Mouse (Mus musculus) heart, postnatal 36 days (tissue): Measurements from ENCODE around the gene Tlr9. TPM values are rescaled to one million over a fixed set of nuclear protein-coding genes. Genes with fewer than 3 reads are reported as not detected.

Experiments
- DNase-seq, 2 experiments: peaks; one replicate each; pipeline ENCODE4 v3.0.0; 2021 to 2022
- intact Hi-C: fragments of 180-260 bp; cut with DNase I; formaldehyde crosslinking; loops from one replicate; pipeline ENCODE4 v1.15.1; 2025
- microRNA-seq, 2 experiments: library from miRNA; unstranded; fragments of <30 nt; microRNA quantifications; one replicate each; pipeline ENCODE4 v1.2.0; 2021; ENCODE audit warnings: borderline number of aligned reads in 2 of 2
- total RNA-seq, 2 experiments: library from RNA; stranded (reverse); gene quantifications; 2 replicates each; pipeline ENCODE4 v1.2.3; 2021

The Tlr9 gene
- total RNA-seq, 2 experiments from 2014 or later: 0.47 to 1.1 TPM

DNA sequence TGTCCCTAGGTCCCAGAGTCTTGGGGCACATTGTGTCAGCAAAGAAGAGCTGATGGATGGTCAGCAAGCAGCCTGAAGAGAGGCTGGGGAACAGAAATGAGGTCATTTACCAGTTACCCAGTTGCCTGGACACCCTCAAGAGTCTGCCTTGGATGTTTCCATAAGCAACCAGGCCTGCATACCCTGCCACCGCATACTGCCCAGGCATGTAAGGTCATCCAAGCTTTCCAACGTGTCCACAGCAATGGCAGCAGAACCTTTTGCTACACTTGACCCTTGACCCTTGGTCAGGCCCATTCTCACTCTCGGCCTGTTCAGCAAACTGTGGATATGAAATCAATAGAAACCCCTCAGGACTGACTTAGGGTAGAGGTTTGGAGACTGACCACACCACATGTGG is 39.1 kb downstream of the Tlr9 start:
- DNase-seq: no peak
- intact Hi-C loops: no loop called here

DNA sequence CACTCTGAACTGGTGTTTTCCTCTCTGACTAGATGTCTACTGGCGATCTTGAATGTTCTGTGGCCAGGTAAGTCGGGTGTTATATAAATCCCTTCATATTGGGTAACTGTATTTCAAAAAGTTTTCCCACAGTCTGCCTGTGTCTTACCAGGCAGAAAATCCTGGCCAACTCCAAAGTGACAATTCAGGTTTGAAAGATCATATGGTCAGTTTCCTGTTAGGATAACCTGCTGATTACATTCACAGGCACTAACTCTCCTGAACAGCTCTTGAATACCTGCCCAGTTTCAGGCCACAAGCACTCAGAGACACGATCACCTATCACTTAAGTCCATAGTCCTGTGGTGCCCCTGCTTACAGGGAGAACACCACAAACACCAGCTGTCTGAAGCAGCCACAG is 39.7 kb downstream of the Tlr9 start:
- intact Hi-C loops: no loop called here
- DNase-seq: no peak

DNA sequence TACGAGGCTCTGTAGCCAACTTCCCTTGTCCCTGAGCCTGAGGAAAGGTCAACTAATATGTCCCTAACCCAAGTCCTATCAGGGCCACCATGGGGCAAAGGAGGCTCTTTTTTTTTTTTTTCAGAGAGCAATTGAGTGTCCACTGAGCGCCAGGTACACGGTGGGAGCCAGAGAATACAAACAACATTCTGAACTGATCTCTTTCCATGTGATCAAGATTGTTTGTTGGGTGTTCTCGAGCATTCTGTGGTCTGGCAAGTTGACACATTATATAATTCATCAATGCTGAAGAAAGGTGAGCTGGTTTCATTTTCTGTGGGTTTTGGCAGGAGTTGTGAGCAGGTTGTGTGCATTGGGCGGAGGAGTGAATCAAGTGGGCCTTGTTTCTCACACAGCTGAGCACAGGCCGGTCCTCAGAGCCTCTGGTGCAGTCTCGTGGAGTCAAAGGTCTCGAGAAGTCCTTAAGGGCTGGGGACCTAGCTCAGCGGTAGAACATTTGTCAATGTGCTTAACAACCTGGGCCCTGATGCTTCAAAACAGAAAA is 41.1 kb downstream of the Tlr9 start:
- intact Hi-C loops: no loop called here

DNA sequence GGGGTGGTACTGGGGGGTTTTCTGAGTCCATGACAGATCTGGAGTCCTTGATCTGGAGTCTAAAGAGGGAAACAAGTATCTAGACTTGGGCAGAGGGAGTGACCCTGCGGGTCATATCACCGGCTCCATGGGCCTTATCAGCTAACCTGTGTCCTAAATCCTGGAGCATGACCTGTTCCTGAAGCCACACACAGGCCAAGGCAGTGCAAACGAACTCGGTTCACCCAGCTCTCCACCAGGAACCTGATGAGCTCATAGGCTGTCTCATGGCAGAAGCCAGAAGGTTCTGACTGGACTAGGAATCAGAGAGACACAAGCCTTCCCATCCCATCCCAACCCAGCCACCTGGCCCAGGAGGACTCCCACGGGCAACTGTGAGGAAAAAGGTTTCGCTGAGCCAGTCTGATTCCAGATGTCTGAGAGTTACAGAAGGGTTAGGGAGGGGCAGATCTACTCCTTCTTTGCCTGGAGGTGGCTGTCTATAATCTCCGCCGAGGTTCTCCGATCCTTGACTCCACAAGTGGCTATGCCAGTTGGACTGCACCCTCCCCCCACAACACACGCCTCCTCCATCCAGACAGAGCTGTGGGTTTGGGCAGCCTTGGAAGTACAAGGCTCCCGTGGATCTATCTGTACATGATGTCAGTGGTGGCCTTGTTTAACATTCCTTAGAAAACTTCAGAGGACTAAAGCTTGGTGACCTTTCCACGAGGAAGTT is 43.1 kb downstream of the Tlr9 start:
- intact Hi-C loops: no loop called here
- DNase-seq: no peak

More for the DNA sequence above, 41.1 kb downstream of the Tlr9 start:
- no peak for DNase-seq

DNA sequence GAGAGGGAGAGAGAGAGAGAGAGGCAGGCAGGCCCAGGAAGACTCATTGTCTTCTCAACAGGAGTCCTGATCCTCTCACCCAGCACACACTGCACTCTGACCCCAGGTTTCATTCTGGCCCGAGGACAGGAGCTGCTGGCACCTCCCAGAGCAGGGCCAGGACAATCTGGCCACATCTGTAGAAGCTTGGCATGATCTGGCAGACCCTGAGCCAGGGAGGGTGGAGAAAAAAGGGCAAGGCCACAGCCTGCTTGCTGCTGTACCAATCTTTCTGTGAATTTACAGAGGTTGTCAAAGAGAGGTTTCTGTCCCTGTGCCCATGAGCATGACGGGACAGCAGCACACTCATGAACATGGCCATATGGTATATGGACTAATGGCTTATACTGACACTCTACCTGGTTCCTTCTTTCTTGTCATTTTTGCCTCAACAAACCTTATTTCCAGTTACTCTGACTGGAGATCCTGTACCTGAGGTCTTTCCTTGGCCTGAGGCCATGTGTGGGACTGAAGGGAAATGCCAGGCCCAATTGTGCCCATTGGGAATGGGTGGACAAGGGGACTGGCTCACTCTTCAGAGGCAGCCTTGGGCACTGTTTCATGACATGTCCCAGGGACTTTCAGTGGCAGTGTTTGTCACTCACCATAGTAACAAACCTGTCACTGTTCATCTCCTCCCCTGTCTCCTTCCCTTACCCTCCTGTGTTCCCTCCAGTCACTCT is 44.7 kb downstream of the Tlr9 start:
- DNase-seq: no peak
- intact Hi-C loops: no loop called here

DNA sequence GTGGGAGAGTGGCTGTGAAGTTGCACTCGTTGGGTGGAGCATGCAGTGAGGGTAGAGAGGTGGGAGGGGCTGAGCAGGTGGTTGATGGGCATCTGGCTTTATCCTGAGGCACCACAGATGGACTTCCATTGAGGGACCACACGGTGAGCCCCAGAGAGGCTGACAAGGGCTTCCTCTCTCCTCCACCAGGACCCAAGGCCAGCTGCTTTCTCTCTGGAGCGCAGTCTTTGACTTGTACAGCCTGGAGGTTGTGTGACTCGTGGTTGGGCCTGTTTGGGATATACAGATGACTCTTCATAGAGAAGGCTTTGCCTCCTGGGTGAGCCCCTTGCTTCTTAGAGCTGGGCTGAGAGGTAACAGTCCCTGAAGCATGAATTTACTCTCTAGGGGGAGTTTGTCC is 46.0 kb downstream of the Tlr9 start:
- intact Hi-C loops: no loop called here
- no peak for DNase-seq

DNA sequence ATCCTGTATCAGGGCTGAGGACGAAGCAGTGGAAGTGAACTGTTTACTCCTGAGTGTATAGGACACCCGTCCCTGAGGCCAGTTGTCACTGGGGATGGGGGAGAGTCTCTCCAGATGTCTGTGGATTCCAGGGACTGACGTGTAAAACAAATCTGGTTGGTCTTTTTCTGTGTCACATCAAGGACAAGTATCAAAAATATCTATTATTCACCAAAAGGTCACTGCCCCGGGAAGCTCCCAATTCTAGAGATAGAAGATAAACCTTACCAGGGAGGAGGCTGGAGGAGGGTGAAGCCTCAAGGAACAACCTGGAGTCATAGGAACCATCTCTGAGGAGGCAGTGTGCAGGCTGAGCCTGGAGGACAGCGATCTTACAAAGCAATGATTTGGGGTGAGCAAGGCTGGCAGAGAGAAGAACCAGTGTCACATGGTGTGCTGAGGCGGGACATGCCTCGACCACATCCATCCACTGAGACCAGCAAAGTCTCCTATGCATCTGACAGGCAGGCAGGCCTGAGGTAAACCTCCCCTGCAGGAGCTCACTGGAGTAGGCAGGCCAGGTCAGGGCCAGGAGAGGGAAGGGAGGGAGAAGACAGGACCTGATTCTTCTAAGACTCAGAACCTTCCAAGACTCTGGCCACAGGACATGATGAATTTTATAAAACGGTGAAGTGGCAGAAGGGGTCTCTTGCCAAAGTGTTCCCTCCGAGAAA is 46.8 kb downstream of the Tlr9 start:
- DNase-seq: no peak
- intact Hi-C loops: no loop called here

DNA sequence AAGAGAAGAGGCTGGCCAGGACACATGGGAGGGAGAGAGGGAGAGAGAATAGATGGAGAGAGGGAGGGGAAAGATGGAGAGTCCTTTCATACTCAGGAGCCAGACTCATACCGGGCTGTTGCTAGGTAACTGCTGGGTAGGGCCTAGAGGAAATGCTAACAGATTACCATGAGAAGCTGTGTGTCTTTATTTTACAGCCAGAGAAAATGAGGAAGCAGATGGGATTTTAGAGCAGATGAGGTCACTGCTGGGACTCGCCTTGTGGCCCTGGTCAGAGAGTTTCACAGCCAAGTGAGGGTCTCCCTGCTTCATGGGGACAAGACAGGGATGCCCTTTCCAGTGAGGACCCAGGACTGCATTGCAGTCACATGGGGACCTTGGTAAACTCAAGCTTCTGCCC is 47.5 kb downstream of the Tlr9 start:
- intact Hi-C loops: no loop called here
- DNase-seq: no peak

DNA sequence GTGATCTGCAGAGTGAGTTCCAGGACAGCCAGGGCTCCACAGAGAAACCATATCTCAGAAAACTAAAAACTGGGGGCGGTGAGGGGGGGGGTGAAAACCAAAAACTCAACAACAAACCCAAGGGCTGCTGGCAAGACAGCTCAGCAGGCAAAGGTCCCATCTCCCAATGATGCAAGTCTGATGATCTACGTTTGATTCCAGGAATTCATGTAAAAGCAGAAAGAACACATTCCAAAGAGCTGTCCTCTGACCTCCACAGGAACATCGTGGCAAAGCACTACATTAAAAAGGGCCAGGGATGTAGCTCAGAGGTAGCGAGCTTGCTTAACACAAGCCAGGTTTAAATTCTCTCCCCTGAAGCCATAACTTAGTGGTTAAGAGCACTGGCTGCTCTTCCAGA is 48.3 kb downstream of the Tlr9 start:
- intact Hi-C loops: no loop called here
- DNase-seq: no peak

DNA sequence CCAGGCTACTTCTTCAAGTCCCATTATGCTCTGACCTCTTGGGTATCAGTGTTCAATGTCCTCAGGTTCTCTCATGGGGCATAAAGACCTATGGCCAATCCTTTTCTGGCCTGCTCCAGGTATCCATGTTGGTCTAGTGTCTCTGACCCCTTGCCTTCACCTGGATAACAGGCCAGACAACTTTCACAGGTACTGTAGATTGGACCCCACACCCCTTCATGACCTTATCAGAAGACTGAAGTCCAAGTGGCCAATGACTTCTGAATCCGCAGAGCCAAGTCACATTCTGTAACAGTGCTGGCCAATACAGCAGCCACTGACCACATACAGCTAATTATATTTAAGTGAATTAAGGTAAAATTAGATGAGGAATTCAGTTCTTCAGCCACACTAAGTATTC is 49.9 kb downstream of the Tlr9 start:
- intact Hi-C loops: no loop called here
- DNase-seq: no peak

DNA sequence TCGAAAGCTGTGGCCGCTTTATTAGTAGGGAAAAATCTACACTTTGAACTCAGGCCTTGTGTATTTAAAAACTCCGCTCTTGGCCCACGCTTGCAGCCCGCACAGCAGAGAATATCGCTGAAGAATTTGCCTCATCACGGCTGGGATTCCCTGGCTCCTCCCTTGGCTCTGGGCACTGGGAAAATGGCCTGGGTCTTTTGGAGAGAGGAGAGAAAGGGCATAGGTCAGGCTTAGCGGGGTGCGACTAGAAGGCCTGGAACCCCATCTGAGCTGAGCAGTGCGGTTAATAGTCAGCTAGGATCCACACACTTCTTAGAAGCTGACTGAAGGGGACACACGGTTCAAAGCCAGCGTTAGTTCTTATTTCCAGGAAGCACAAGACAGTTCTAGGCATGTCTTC is 50.9 kb downstream of the Tlr9 start:
- intact Hi-C loops: no loop called here

DNA sequence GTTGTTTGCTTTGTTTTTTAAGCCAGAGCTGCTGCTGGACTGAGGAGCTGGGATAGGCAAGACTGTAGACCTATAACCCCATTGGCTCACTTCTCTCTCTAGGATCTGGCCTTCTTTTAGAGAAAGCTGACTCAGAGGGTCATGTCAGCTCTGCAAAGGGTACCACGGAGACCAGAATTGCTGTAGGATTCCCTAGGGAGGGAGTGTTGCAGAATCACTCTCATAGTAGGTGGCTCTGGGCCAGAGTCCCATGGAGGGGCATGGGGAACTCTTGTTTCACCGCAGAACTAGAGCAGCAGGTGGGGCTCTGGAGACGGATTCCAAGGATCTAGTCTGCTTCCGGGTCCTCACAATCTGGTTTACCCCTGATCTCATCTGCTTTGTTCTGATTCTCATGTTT is 51.4 kb downstream of the Tlr9 start:
- intact Hi-C loops: no loop called here
- no peak for DNase-seq

More for the DNA sequence above, 50.9 kb downstream of the Tlr9 start:
- DNase-seq: no peak

DNA sequence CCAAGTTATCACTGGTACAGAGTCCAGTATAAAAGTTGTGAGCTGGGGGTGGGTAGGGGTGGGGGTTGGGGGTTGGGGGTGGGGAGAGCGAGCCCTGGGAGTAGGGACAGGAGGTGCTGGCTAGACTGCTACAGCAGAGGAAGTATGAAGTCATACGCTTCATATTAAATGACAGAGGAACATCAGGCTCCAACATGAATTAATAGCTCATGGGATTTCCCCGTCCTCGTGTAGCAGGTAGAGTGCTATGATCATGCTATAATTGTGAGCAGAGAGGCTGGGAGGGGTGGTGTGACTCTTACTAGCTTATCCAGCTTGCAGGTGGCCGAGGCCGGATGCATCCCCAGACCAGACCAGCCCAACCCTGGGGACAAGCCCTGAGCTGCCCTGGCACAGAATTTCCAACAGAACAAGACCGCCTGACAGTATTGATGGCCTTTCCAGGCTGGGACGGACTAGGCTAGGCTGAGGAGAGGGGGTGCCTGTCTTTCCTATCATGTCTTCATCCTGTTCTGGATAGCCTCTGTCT is 52.3 kb downstream of the Tlr9 start:
- no peak for DNase-seq
- intact Hi-C loops: loop anchor here (5.0 kb wide), 1 partner anchor 37 kb away; no protein-coding TSS in a partner anchor

DNA sequence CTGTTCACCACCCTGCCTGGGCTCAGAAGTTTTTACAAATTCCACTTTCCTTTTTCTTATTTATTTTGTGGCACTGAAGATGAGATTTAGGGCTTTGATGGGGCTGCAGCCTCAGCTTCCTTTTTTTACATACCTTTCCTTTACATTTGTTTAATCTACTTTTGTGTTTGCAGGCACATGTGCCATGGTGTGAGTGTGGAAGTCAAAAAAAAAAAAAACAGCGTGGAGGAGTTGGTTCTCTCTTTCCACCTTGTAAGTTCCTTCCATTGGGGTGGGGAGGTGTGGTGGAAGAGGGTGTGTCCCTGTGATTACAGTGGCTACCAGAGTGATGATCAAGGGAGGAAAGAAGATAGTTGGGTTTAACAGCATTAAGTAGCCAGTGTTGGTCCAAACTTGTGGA is 53.4 kb downstream of the Tlr9 start:
- no peak for DNase-seq
- intact Hi-C loops: loop anchor here (2.0 to 5.0 kb wide), 2 partner anchors 39 to 117 kb away; partner anchors contain the start of gene Glyctk

Small RNAs within 50 kb of the gene (microRNA-seq; reads per million reads assigned to microRNA genes)
- 110,631 to 116,626 reads per million in 2 experiments for gene Mirlet7g

Other genes with a start within 250 kb of the Tlr9 start
- not detected for gene Col6a4, start 125.8 kb upstream of the Tlr9 start, total RNA-seq
- gene Glyctk, start 64.5 kb upstream of the Tlr9 start, total RNA-seq: 1 to 10 TPM; 1.3 to 1.7 TPM
- gene Wdr82, start 51.7 kb upstream of the Tlr9 start, total RNA-seq: 10 to 100 TPM; 34.6 to 43.4 TPM
- gene Ppm1m, start 22.9 kb upstream of the Tlr9 start, total RNA-seq: 10 to 100 TPM; 12.2 to 13.8 TPM
- 100 to 1,000 TPM; 266 to 269 TPM for gene Twf2, start 19.5 kb upstream of the Tlr9 start, total RNA-seq
- gene Alas1, start 26.1 kb downstream of the Tlr9 start, total RNA-seq: 100 to 1,000 TPM; 298 to 524 TPM
- 1 to 10 TPM; 4.1 TPM for gene Poc1a, start 58.5 kb downstream of the Tlr9 start, total RNA-seq
- gene Dusp7, start 146.0 kb downstream of the Tlr9 start, total RNA-seq: 10 to 100 TPM; 56.6 to 56.8 TPM
- 100 to 1,000 TPM; 281 to 289 TPM for gene Rpl29, start 206.9 kb downstream of the Tlr9 start, total RNA-seq
- gene Acy1, start 215.7 kb downstream of the Tlr9 start, total RNA-seq: 10 to 100 TPM; 24.9 to 27.0 TPM
- 1 to 10 TPM; 7.2 to 8.3 TPM for gene Abhd14b, start 224.9 kb downstream of the Tlr9 start, total RNA-seq
- 10 to 100 TPM; 20.9 to 25.1 TPM for gene Abhd14a, start 225.1 kb downstream of the Tlr9 start, total RNA-seq
- gene Pcbp4, start 230.7 kb downstream of the Tlr9 start, total RNA-seq: 10 to 100 TPM; 72.8 to 73.4 TPM
- gene Gpr62, start 243.3 kb downstream of the Tlr9 start, total RNA-seq: not detected